Mouse (Mus musculus) heart, adult 9 months (tissue): Measurements from ENCODE around the gene Angptl6.
A peak's percentile ranks its signal among the peaks of the same experiment; 100 is the strongest.

Source experiments
- DNase-seq, 2 experiments: peaks; one replicate each; pipeline ENCODE4 v3.0.0; 2022; ENCODE audit warnings: low spot score in 2 of 2

Angptl6 gene

GRCm38 (mm10) chr9:20886563-20886962 lies 7.0 kb upstream of the Angptl6 start:
- DNase-seq = no peak

- peak in 1 of 2 experiments; percentile 52 for DNase-seq
Measured at GRCm38 (mm10) chr9:20878710-20879065, 839 bp downstream of the Angptl6 start.

GRCm38 (mm10) chr9:20878041-20878709 lies 1.4 kb downstream of the Angptl6 start:
- peak; percentile 100 for DNase-seq

GRCm38 (mm10) chr9:20877118-20878040 lies 2.1 kb downstream of the Angptl6 start:
- DNase-seq = no peak

- DNase-seq = no peak
Measured at GRCm38 (mm10) chr9:20876318-20877117, 3.0 kb downstream of the Angptl6 start.

- DNase-seq = no peak
Measured at GRCm38 (mm10) chr9:20875021-20875790, 4.3 kb downstream of the Angptl6 start.

- no peak for DNase-seq
Measured at GRCm38 (mm10) chr9:20873521-20873920, 6.0 kb downstream of the Angptl6 start.

GRCm38 (mm10) chr9:20872991-20873390 lies 6.5 kb downstream of the Angptl6 start:
- no peak for DNase-seq

GRCm38 (mm10) chr9:20870211-20871173 lies 9.0 kb downstream of the Angptl6 start:
- DNase-seq = no peak

GRCm38 (mm10) chr9:20869246-20869645 lies 10.3 kb downstream of the Angptl6 start:
- no peak for DNase-seq

- DNase-seq = peak in 1 of 2 experiments; percentile 52
Measured at GRCm38 (mm10) chr9:20868448-20869001, 11.0 kb downstream of the Angptl6 start, which contains the start of gene A230050P20Rik. TSS of gene A230050P20Rik (plus strand) at chr9:20868642.

GRCm38 (mm10) chr9:20866879-20867278 lies 12.6 kb downstream of the Angptl6 start:
- DNase-seq = no peak

GRCm38 (mm10) chr9:20862225-20862624 lies 17.3 kb downstream of the Angptl6 start:
- DNase-seq = no peak

- DNase-seq = no peak
Measured at GRCm38 (mm10) chr9:20861821-20862220, 17.7 kb downstream of the Angptl6 start.

- DNase-seq = no peak
Measured at GRCm38 (mm10) chr9:20859926-20860325, 19.6 kb downstream of the Angptl6 start.

- DNase-seq = no peak
Measured at GRCm38 (mm10) chr9:20857131-20857530, 22.4 kb downstream of the Angptl6 start.

- DNase-seq = no peak
Measured at GRCm38 (mm10) chr9:20850179-20850578, 29.3 kb downstream of the Angptl6 start.

GRCm38 (mm10) chr9:20842670-20843069 lies 36.9 kb downstream of the Angptl6 start:
- peak in 1 of 2 experiments; percentile 17 for DNase-seq

- no peak for DNase-seq
Measured at GRCm38 (mm10) chr9:20842211-20842610, 37.3 kb downstream of the Angptl6 start.

GRCm38 (mm10) chr9:20838931-20839330 lies 40.6 kb downstream of the Angptl6 start:
- DNase-seq = no peak
